Mouse (Mus musculus): ENCODE results near the gene Gm49361.

GRCm38 (mm10) chr14:57616339-57616965 lies 129.5 kb downstream of the Gm49361 start:
- TF ChIP-seq CTCF (IDR thresholded peaks at IDR 0.05; ENCODE audit: extremely low read depth, insufficient read length, insufficient replicate concordance, low read depth, low read length) (no peak), POLR2A (IDR thresholded peaks at IDR 0.05; ENCODE audit: low read depth, low read length) (no peak)

All from small intestine, adult 2 months (tissue).